Mouse (Mus musculus): Measurements from ENCODE around the gene Ifi209.
"Not testable (repeated sequence)": the region's sequence is repeated elsewhere in the genome, so short reads cannot be mapped to it uniquely, and the experiment has no call there.

The Ifi209 gene

GRCm38 (mm10) chr1:173630622-173631021 lies at the start of gene Ifi209:
Ifi209 (plus strand) TSS chr1:173630917.
- not testable (repeated sequence) for DNase-seq

- not testable (repeated sequence) for DNase-seq
Observed at GRCm38 (mm10) chr1:173589698-173590097, 41.0 kb upstream of the Ifi209 start.

- DNase-seq, result not testable (repeated sequence)
Observed at GRCm38 (mm10) chr1:173598838-173599494, 31.8 kb upstream of the Ifi209 start, which contains the start of gene Ifi213. Ifi213 (minus strand) TSS chr1:173599274.

GRCm38 (mm10) chr1:173610291-173610690 lies 20.4 kb upstream of the Ifi209 start:
- DNase-seq, result not testable (repeated sequence)

GRCm38 (mm10) chr1:173622216-173622615 lies 8.5 kb upstream of the Ifi209 start:
- DNase-seq, result not testable (repeated sequence)

GRCm38 (mm10) chr1:173624052-173624451 lies 6.7 kb upstream of the Ifi209 start:
- DNase-seq, result no peak

GRCm38 (mm10) chr1:173626686-173627085 lies 4.0 kb upstream of the Ifi209 start:
- no peak for DNase-seq

- no peak for DNase-seq
Observed at GRCm38 (mm10) chr1:173633969-173634645, 3.4 kb downstream of the Ifi209 start.

- no peak for DNase-seq
Observed at GRCm38 (mm10) chr1:173645393-173645792, 14.7 kb downstream of the Ifi209 start.

GRCm38 (mm10) chr1:173657973-173658372 lies 27.3 kb downstream of the Ifi209 start:
- DNase-seq, result no peak

- not testable (repeated sequence) for DNase-seq
Observed at GRCm38 (mm10) chr1:173673458-173674097, 42.9 kb downstream of the Ifi209 start, which contains the start of gene Ifi208. Ifi208 (plus strand) TSS chr1:173673675.

- DNase-seq, result not testable (repeated sequence)
Observed at GRCm38 (mm10) chr1:173678605-173679004, 47.9 kb downstream of the Ifi209 start.

GRCm38 (mm10) chr1:173694270-173694669 lies 63.6 kb downstream of the Ifi209 start:
- no peak for DNase-seq
